ENCODE assay signal across 16 mouse cellular contexts in the genomic region with DNA sequence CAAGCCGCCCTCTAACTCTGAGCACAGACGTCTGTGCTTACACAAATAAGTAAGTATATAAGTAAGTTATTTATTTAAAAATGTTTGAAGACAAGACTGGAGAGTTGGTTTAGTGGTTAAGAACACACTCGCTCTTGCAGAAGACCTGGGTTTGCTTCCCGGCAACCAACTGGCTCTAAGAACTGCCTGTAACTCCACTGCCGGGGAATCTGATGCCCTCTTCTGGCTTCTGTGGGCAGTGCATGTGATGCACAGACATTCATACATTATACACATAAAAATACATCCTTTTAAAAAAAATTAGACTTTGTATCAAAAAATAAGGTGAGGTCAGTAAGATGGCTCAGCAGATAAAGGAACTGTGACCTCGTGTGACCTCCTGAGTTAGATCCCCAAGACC. TPM values are rescaled to one million over a fixed set of nuclear protein-coding genes. Genes with fewer than 3 reads are reported as not detected.
A peak's percentile ranks its signal among the peaks of the same experiment; 100 is the strongest.
DNase-seq lines count a peak whose midpoint lies in the region; TF ChIP-seq lines count a peak whose summit lies in the region.
"Had no signal": no experiment of that assay in that cellular context is flagged by ENCODE, and none has a peak within 500 bp of the region (broad histone marks: within the 10 kb centered on the region; RNA-seq: fewer than 3 reads in every experiment).

No protein-coding gene starts in this region.

- WGBS in cerebellum, adult 2 months = 93% methylated on average over 6 of the region's 6 CpGs
- WGBS in lung, adult 2 months = 84% methylated on average over 6 of the region's 6 CpGs

- no peak for TF ChIP-seq POLR2A in cerebellum, adult 2 months (IDR thresholded peaks at IDR 0.05; ENCODE audit: borderline replicate concordance, insufficient read depth, low read length)
- TF ChIP-seq POLR2A in lung, adult 2 months (IDR thresholded peaks at IDR 0.05; ENCODE audit: borderline replicate concordance, extremely low read depth, low read depth, low read length) = no peak

- no peaks in the 10 kb centered on the region for H3K27me3 ChIP-seq in cerebellum, adult 2 months (ENCODE audit: control insufficient read depth, insufficient read depth, low read length)
- H3K27me3 ChIP-seq: limb, embryonic 13.5 days had no signal

- 0 out of 2 replicates have a peak, but pooled peaks have one; percentile 11 for TF ChIP-seq CTCF in cerebellum, adult 2 months (IDR thresholded peaks at IDR 0.05; ENCODE audit: borderline replicate concordance, insufficient read depth, low read depth, low read length)
- 0 out of 2 replicates have a peak, but pooled peaks have one; percentile 5 for TF ChIP-seq CTCF in lung, adult 2 months (IDR thresholded peaks at IDR 0.05; ENCODE audit: insufficient read depth, low read length)

- no peaks in the 10 kb centered on the region for H3K4me1 ChIP-seq in cerebellum, adult 2 months (ENCODE audit: control insufficient read depth, insufficient read depth, low read length)
- no peaks in the 10 kb centered on the region for H3K4me1 ChIP-seq in lung, adult 2 months (ENCODE audit: control insufficient read depth, insufficient read depth, low read length)
- H3K4me1 ChIP-seq in ES-E14 (ENCODE audit: control insufficient read depth in 2 of 2, insufficient read depth in 2 of 2, low read length in 2 of 2, poor library complexity in 1 of 2) = 0 out of 4 replicates have a peak, but pooled peaks cover 0 to 2% of the 10 kb centered on the region in 2 experiments
- H3K4me1 ChIP-seq: limb, embryonic 13.5 days had no signal

- H3K9ac ChIP-seq in ES-E14 (ENCODE audit: insufficient read depth, low read depth, low read length, poor library complexity, severe bottlenecking) = no peak overlapping the region
- H3K9ac ChIP-seq: limb, embryonic 13.5 days had no signal

- peaks cover 14% of the 10 kb centered on the region for H3K36me3 ChIP-seq in ES-E14 (ENCODE audit: control insufficient read depth, insufficient read depth, low read length, poor library complexity, severe bottlenecking)

- DNase-seq in cerebellum, adult 2 months = no peak
- DNase-seq in cerebellum, postnatal 25 days = no peak
- no peak for DNase-seq in lung, adult 2 months
- no peak for DNase-seq in lung, postnatal 10 days
- DNase-seq in ES-E14 (ENCODE audit: low read depth, low spot score) = no peak
- DNase-seq in forelimb bud, embryonic 11.5 days (ENCODE audit: low read depth, low spot score) = peak; percentile 12
- DNase-seq in neural tube, embryonic 10.5 days (ENCODE audit: extremely low spot score, low spot score) = no peak
- DNase-seq in layer of hippocampus, postnatal 14 days (ENCODE audit: low spot score in 2 of 2) = no peak
- DNase-seq: B cell, adult 2 months; cerebellum, postnatal 10 days; heart, postnatal 36 days; layer of hippocampus, adult 9-11 months; lung, postnatal 4 days had no signal

- H3K9me3 ChIP-seq in ES-E14 (ENCODE audit: control insufficient read depth, insufficient read depth, low read depth, low read length) = no peaks in the 10 kb centered on the region
- H3K9me3 ChIP-seq: limb, embryonic 13.5 days had no signal

- no peak overlapping the region for H3K4me3 ChIP-seq in cerebellum, adult 2 months (replicated peaks; ENCODE audit: insufficient read depth, low read depth, low read length)
- no peak overlapping the region for H3K4me3 ChIP-seq in lung, adult 2 months (replicated peaks; ENCODE audit: extremely low read depth, low read depth, low read length)
- no peak overlapping the region for H3K4me3 ChIP-seq in ES-E14 (ENCODE audit: insufficient read depth in 1 of 2, low read depth in 1 of 2, low read length in 2 of 2, poor library complexity in 1 of 2, severe bottlenecking in 1 of 2)
- H3K4me3 ChIP-seq: limb, embryonic 13.5 days had no signal

- no peak overlapping the region for H3K27ac ChIP-seq in cerebellum, adult 2 months (ENCODE audit: insufficient read depth, low read length)
- H3K27ac ChIP-seq in ES-E14 (ENCODE audit: insufficient read depth, low read depth, low read length, poor library complexity, severe bottlenecking) = no peak overlapping the region
- H3K27ac ChIP-seq: limb, embryonic 13.5 days had no signal

- in situ Hi-C loops in ES-E14 (cut with MboI; ENCODE audit: low sequenced_read_pairs in 2 of 2, unreplicated experiment in 2 of 2) = no loop called here

TF ChIP-seq in ES-E14, 5 proteins besides CTCF, POLR2A, EP300 and RAD21:
- peak; percentile 47; the same call in 1 of the 2 replicates for TF ChIP-seq ZC3H11A (IDR thresholded peaks at IDR 0.05; ENCODE audit: borderline replicate concordance, low read depth, low read length)
- no peak for TF ChIP-seq HCFC1 (IDR thresholded peaks at IDR 0.05; ENCODE audit: borderline replicate concordance, insufficient read depth, low read length)
TF ChIP-seq in ES-E14: peak in this region for 1.

RNA-seq across cellular contexts. Expression of a gene that starts 11.5 kb away (rescaled TPM):
- polyA plus RNA-seq in cerebellum, adult 2 months (2012; rRNA removed) = 13.2 and 14.5 TPM in 2 replicates
- 0.06 and 0.19 TPM in 2 replicates for polyA plus RNA-seq in lung, adult 2 months (2012; rRNA removed)
- total RNA-seq in ES-E14 (2012; rRNA removed) = 12.0 and 13.6 TPM in 2 replicates
- total RNA-seq in layer of hippocampus, postnatal 14 days (2021) = 10 to 100 TPM in 1 of 2 experiments, 1 to 10 TPM in 1; 8.0 to 11.2 TPM

RNA-seq across cellular contexts. Expression of a gene that starts 22.8 kb away (rescaled TPM):
- 0.11 and 0.79 TPM in 2 replicates for polyA plus RNA-seq in cerebellum, adult 2 months (2012; rRNA removed)
- 0.22 and 0.45 TPM in 2 replicates for polyA plus RNA-seq in lung, adult 2 months (2012; rRNA removed)
- 12.2 and 21.6 TPM in 2 replicates for total RNA-seq in ES-E14 (2012; rRNA removed)
- not detected for total RNA-seq in layer of hippocampus, postnatal 14 days (2021)
- total RNA-seq: heart, postnatal 36 days had no signal

RNA-seq across cellular contexts. Expression of a gene that starts 24.3 kb away (rescaled TPM):
- 0.38 and 0.62 TPM in 2 replicates for polyA plus RNA-seq in cerebellum, adult 2 months (2012; rRNA removed)
- 19.7 and 23.3 TPM in 2 replicates for polyA plus RNA-seq in lung, adult 2 months (2012; rRNA removed)
- total RNA-seq in ES-E14 (2012; rRNA removed) = 19.5 and 32.1 TPM in 2 replicates
- 1 to 10 TPM in 1 of 2 experiments, not detected in 1; 1.0 TPM for total RNA-seq in layer of hippocampus, postnatal 14 days (2021)
- polyA plus RNA-seq: activated CD4-positive, CD25-positive, alpha-beta regulatory T cell, adult 4 months had no signal

RNA-seq across cellular contexts. Expression of a gene that starts 34.9 kb away (rescaled TPM):
- not detected in 2 replicates for polyA plus RNA-seq in cerebellum, adult 2 months (2012; rRNA removed)
- polyA plus RNA-seq in lung, adult 2 months (2012; rRNA removed) = 45.0 and 76.2 TPM in 2 replicates
- not detected in 2 replicates for total RNA-seq in ES-E14 (2012; rRNA removed)
- not detected for total RNA-seq in layer of hippocampus, postnatal 14 days (2021)
- polyA plus RNA-seq: activated CD4-positive, CD25-positive, alpha-beta regulatory T cell, adult 4 months; limb, embryonic 13.5 days had no signal

RNA-seq across cellular contexts. Expression of a gene that starts 37.1 kb away (rescaled TPM):
- 0.13 TPM in 1 of 2 replicates, not detected in the other for polyA plus RNA-seq in cerebellum, adult 2 months (2012; rRNA removed)
- polyA plus RNA-seq in lung, adult 2 months (2012; rRNA removed) = 0.24 TPM in 1 of 2 replicates, not detected in the other
- total RNA-seq in ES-E14 (2012; rRNA removed) = 0.16 TPM in 1 of 2 replicates, not detected in the other
- total RNA-seq in layer of hippocampus, postnatal 14 days (2021) = not detected
- total RNA-seq: heart, adult 8-10 months; heart, postnatal 36 days had no signal
- polyA plus RNA-seq: activated CD4-positive, CD25-positive, alpha-beta regulatory T cell, adult 4 months; limb, embryonic 13.5 days had no signal

Comparison
In these comparisons a context has a peak if more than half of its experiments do, and no peak if none do; other contexts are left out.
1. RNA of a gene that starts 22.8 kb away (total RNA-seq): 12.2 to 21.6 TPM in ES-E14; not detected in layer of hippocampus, postnatal 14 days; every median in the first group is over 10 times any median in the second.
2. RNA of a gene that starts 24.3 kb away (total RNA-seq): 19.5 to 32.1 TPM in ES-E14; 1.0 TPM in layer of hippocampus, postnatal 14 days; every median in the first group is over 10 times any median in the second.